ENCODE assay signal across 7 mouse cellular contexts in the genomic region with DNA sequence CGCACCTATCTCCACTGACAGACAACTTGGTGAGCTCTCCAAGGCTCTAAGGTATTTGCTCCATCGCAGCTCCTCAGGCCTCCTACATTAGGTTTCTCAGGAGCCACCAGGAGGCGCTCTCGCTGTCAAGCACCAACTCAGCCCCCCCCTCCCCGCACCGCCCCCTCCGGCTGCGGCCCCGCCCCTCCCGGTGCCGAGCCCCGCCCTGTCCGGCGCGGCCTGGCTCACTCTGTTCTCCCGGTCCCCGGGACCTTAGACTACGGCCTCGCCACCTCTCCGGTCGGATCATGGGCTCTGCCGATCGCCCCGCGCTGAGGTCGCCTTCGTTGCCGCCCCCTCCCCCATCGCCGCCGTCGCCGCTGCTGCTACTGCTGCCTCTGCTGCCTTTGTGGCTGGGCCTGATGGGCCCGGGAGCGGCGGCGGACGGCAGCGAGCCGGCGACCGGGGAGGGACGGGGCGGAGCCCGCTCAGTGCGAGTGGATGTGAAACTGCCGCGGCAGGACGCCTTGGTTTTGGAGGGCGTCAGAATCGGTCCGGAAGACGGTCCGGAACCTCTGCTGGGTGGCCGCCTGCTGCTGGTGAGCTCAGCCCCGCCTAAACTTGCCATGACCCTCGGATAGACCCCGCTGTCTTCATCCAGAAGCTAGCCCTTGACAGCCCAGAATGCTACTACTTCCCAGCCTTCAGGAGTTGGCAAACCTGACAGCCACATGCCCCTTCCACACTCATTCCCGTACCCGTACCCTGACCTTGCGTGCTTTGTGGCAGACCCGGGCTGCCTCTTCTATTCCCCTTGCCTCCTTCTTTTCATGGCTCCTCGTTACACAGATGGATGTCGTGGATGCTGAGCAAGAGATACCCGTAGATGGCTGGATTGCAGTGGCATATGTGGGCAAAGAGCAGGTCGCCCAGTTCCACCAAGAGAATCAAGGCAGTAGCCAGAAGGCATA. TPM values are rescaled to one million over a fixed set of nuclear protein-coding genes. Genes with fewer than 3 reads are reported as not detected.
DNase-seq lines count a peak whose midpoint lies in the region; ATAC-seq lines count a peak whose summit lies in the region.

Gene Rnf215, plus strand, starts transcription at position 217 of the 950 bp plus-strand sequence.

- H3K9ac ChIP-seq in limb, embryonic 11.5 days (ENCODE audit: low read length) = peak within 1 kb of the TSS; percentile 96
- peak within 1 kb of the TSS; percentile 83 for H3K9ac ChIP-seq in midbrain, embryonic 14.5 days (replicated peaks; ENCODE audit: low read length)

- H3K27me3 ChIP-seq in embryonic facial prominence, embryonic 10.5 days (replicated peaks; ENCODE audit: low read depth, poor library complexity, severe bottlenecking) = no peaks in the 10 kb centered on the region
- no peaks in the 10 kb centered on the region for H3K27me3 ChIP-seq in limb, embryonic 11.5 days (ENCODE audit: control insufficient read depth, insufficient read depth, low read length)
- no peaks in the 10 kb centered on the region for H3K27me3 ChIP-seq in midbrain, embryonic 14.5 days (ENCODE audit: control insufficient read depth, insufficient read depth, low read length)

- H3K27ac ChIP-seq in embryonic facial prominence, embryonic 10.5 days (replicated peaks) = peak within 1 kb of the TSS; percentile 90
- peak within 1 kb of the TSS; percentile 36; the same call in 1 of the 2 replicates for H3K27ac ChIP-seq in limb, embryonic 11.5 days (replicated peaks; ENCODE audit: low read depth, low read length)
- peak within 1 kb of the TSS; percentile 88 for H3K27ac ChIP-seq in midbrain, embryonic 14.5 days (replicated peaks; ENCODE audit: low read depth, low read length)

- DNase-seq in adrenal gland, postnatal 10 days = peak; percentile 94
- peak; percentile 94 for DNase-seq in embryonic facial prominence, embryonic 10.5 days (ENCODE audit: low spot score)
- DNase-seq in kidney, adult 11 months = peak; percentile 81
- DNase-seq in limb, embryonic 11.5 days (ENCODE audit: low spot score) = peak; percentile 96
- DNase-seq in midbrain, embryonic 14.5 days = peak; percentile 97
- DNase-seq in spleen, adult 18-20 months = peak; percentile 78 to 93

- peak within 1 kb of the TSS; percentile 66 for H3K4me3 ChIP-seq in embryonic facial prominence, embryonic 10.5 days
- peak within 1 kb of the TSS; percentile 89 for H3K4me3 ChIP-seq in limb, embryonic 11.5 days (ENCODE audit: low read depth, low read length)
- peak within 1 kb of the TSS; percentile 64 for H3K4me3 ChIP-seq in midbrain, embryonic 14.5 days (replicated peaks; ENCODE audit: low read depth, low read length)

- peak within 1 kb of the TSS; percentile 75 for H3K4me2 ChIP-seq in limb, embryonic 11.5 days (ENCODE audit: low read depth, severe bottlenecking)
- H3K4me2 ChIP-seq in midbrain, embryonic 14.5 days (ENCODE audit: low read length) = peak within 1 kb of the TSS; percentile 88

- ATAC-seq in granulocyte monocyte progenitor cell, adult 5-6 weeks (replicated peaks; ENCODE audit: poor library complexity, severe bottlenecking) = peak; percentile 79
- ATAC-seq in limb, embryonic 11.5 days (ENCODE audit: insufficient number of reproducible peaks, low FRiP score, low TSS enrichment, low read depth) = peak; percentile 85
- peak; percentile 93 for ATAC-seq in midbrain, embryonic 14.5 days (ENCODE audit: low FRiP score, low TSS enrichment)

- WGBS in embryonic facial prominence, embryonic 10.5 days = 2% methylated on average over 66 of the region's 66 CpGs
- WGBS in limb, embryonic 11.5 days = 4% methylated on average over 62 of the region's 66 CpGs
- WGBS in midbrain, embryonic 14.5 days = 1% methylated on average over 63 of the region's 66 CpGs

- no peaks in the 10 kb centered on the region for H3K9me3 ChIP-seq in embryonic facial prominence, embryonic 10.5 days
- H3K9me3 ChIP-seq in limb, embryonic 11.5 days (ENCODE audit: control insufficient read depth, low read length) = no peaks in the 10 kb centered on the region; the same call in 1 of the 2 replicates
- no peaks in the 10 kb centered on the region for H3K9me3 ChIP-seq in midbrain, embryonic 14.5 days (ENCODE audit: control insufficient read depth, low read length)

- peaks cover 24% of the 10 kb centered on the region for H3K4me1 ChIP-seq in embryonic facial prominence, embryonic 10.5 days
- peaks cover 5% of the 10 kb centered on the region; the same call in 1 of the 2 replicates for H3K4me1 ChIP-seq in limb, embryonic 11.5 days (ENCODE audit: control insufficient read depth, insufficient read depth, low read length)
- peaks cover 17% of the 10 kb centered on the region for H3K4me1 ChIP-seq in midbrain, embryonic 14.5 days (ENCODE audit: control insufficient read depth, insufficient read depth, low read length)

- peaks cover 38% of the 10 kb centered on the region for H3K36me3 ChIP-seq in embryonic facial prominence, embryonic 10.5 days (replicated peaks)
- H3K36me3 ChIP-seq in limb, embryonic 11.5 days (ENCODE audit: control insufficient read depth, insufficient read depth, low read length) = 0 out of 2 replicates have a peak, but pooled peaks cover 2% of the 10 kb centered on the region
- H3K36me3 ChIP-seq in midbrain, embryonic 14.5 days (ENCODE audit: control insufficient read depth, insufficient read depth, low read length) = peaks cover 28% of the 10 kb centered on the region

RNA-seq across cellular contexts. Expression of gene Rnf215, which starts in this region (rescaled TPM):
- total RNA-seq in adrenal gland, postnatal 10 days (2021) = 10 to 100 TPM; 16.7 to 21.2 TPM
- 21.2 and 22.8 TPM in 2 replicates for polyA plus RNA-seq in embryonic facial prominence, embryonic 10.5 days (2016; fragmentation: Nextera tagmentation; extraction: Ambion mirVana)
- 10.5 and 13.1 TPM in 2 replicates for total RNA-seq in granulocyte monocyte progenitor cell, adult 5-6 weeks (2014; fragmentation: Nextera tagmentation)
- 6.6 and 7.8 TPM in 2 replicates for total RNA-seq in granulocyte monocyte progenitor cell, adult 5-6 weeks (2017)
- 24.3 and 28.9 TPM in 2 replicates for polyA plus RNA-seq in limb, embryonic 11.5 days (2014; fragmentation: Nextera tagmentation; extraction: Ambion mirVana)
- 52.7 and 52.9 TPM in 2 replicates for polyA plus RNA-seq in midbrain, embryonic 14.5 days (2014; fragmentation: Nextera tagmentation; extraction: Ambion mirVana)

Comparison
In these comparisons a context has a peak if more than half of its experiments do, and no peak if none do; other contexts are left out.
1. Peak in every context shown above with its lines: DNase-seq, ATAC-seq, H3K4me3 ChIP-seq and H3K27ac ChIP-seq.
2. H3K27ac ChIP-seq: peak in every context shown above with its lines; median percentile 90 in embryonic facial prominence, embryonic 10.5 days; 88 in midbrain, embryonic 14.5 days; 36 in limb, embryonic 11.5 days.